9 mouse cellular contexts compared by ENCODE assay signal in the genomic region with DNA sequence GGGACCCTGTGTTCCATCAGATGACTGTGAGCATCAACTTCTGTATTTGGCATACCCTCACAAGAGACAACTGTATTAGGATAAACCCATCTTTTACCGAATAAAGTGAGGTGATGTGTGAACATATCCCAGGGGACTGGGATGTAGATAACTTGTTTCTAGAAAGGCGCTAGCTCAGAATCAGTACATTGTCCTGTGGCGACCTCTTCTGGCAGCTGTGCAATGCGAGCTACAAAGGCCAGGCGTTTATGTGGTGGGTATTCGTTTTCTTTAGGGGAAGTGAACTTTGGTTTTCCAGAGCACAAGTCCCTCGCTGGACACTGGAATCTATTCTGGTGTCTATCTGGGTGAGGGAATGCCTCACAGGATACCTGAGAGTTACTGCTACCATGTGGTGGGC. TPM values are rescaled to one million over a fixed set of nuclear protein-coding genes. Genes with fewer than 3 reads are reported as not detected.
A peak's percentile ranks its signal among the peaks of the same experiment; 100 is the strongest.
DNase-seq lines count a peak whose midpoint lies in the region; ATAC-seq lines count a peak whose summit lies in the region.
"Had no signal": no experiment of that assay in that cellular context is flagged by ENCODE, and none has a peak within 500 bp of the region (broad histone marks: within the 10 kb centered on the region; RNA-seq: fewer than 3 reads in every experiment).

No protein-coding gene starts in this region.

- DNase-seq in frontal cortex, postnatal 25 days (ENCODE audit: low spot score in 2 of 2): peak; percentile 3 to 11
- peak; percentile 36 for DNase-seq in ovary, postnatal 36 days (ENCODE audit: low spot score)
- DNase-seq in ovary, postnatal 10 days (ENCODE audit: low spot score): no peak
- peak; percentile 24 to 78 for DNase-seq in kidney, postnatal 36 days
- peak; percentile 37 for DNase-seq in mesoderm, embryonic 11.5 days (ENCODE audit: low read depth, low spot score)
- no peak for DNase-seq in T-cell, adult 2 months (ENCODE audit: low spot score)

- no peak for ATAC-seq in frontal cortex, adult (ENCODE audit: low TSS enrichment)
- peak; percentile 99 for ATAC-seq in common myeloid progenitor, adult 5-6 weeks (replicated peaks; ENCODE audit: low read depth, poor library complexity, severe bottlenecking)

RNA-seq across cellular contexts. Expression of a gene that starts 16.8 kb away (rescaled TPM):
- not detected in 2 replicates for total RNA-seq in common myeloid progenitor, adult 5-6 weeks (2017)
- total RNA-seq: layer of hippocampus, adult 18-20 months had no signal

RNA-seq across cellular contexts. Expression of a gene that starts 33.3 kb away (rescaled TPM):
- total RNA-seq in common myeloid progenitor, adult 5-6 weeks (2017): not detected in 2 replicates
- total RNA-seq: layer of hippocampus, adult 18-20 months had no signal

RNA-seq across cellular contexts. Expression of a gene that starts 44.8 kb away (rescaled TPM):
- 1.2 TPM in 1 of 2 replicates, not detected in the other for total RNA-seq in common myeloid progenitor, adult 5-6 weeks (2017)

Comparison
In these comparisons a context has a peak if more than half of its experiments do, and no peak if none do; other contexts are left out.
1. DNase-seq: peak in frontal cortex, postnatal 25 days (2 of 2), ovary, postnatal 36 days (single experiment), kidney, postnatal 36 days (2 of 2) and mesoderm, embryonic 11.5 days (single experiment); none in ovary, postnatal 10 days (single experiment) and T-cell, adult 2 months (single experiment).